Mouse (Mus musculus) left cerebral cortex, adult 2 months (tissue): Measurements from ENCODE around the gene Cers5. TPM values are rescaled to one million over a fixed set of nuclear protein-coding genes. Genes with fewer than 3 reads are reported as not detected.
"Not testable (repeated sequence)": the region's sequence is repeated elsewhere in the genome, so short reads cannot be mapped to it uniquely, and the experiment has no call there.

Source experiments
- DNase-seq, 2 experiments: peaks; one replicate each; pipeline ENCODE4 v3.0.0; 2021 to 2022; ENCODE audit warnings: low spot score in 2 of 2, mixed read lengths in 1 of 2; ENCODE audit errors: extremely low spot score in 1 of 2
- H3K27ac ChIP-seq: fragments of 200-600 bp; 2 replicates; pipeline ENCODE4 v1.8.1; 2022
- H3K4me3 ChIP-seq: fragments of 200-600 bp; 2 replicates; pipeline ENCODE4 v1.8.1; 2022
- CTCF ChIP-seq: fragments of 200-600 bp; IDR thresholded peaks from 2 replicates; pipeline ENCODE4 v1.8.1; 2022; ENCODE audit warnings: antibody characterized with exemption, mild to moderate bottlenecking, moderate library complexity
- intact Hi-C: fragments of 180-260 bp; cut with DNase I; formaldehyde crosslinking; loops from one replicate; pipeline ENCODE4 v1.15.1; 2025
- long read RNA-seq, 2 experiments: library from polyadenylated mRNA; stranded (forward); transcript quantifications; one replicate each; pipeline ENCODE4 v2.0.0; 2021; ENCODE audit warnings: borderline mapping rate in 2 of 2
- total RNA-seq, 2 experiments: library from RNA; stranded (reverse); gene quantifications; 2 replicates each; pipeline ENCODE4 v1.2.3; 2021

Gene Cers5
- 10 to 100 TPM; 32.3 to 34.7 TPM for total RNA-seq
- long read RNA-seq, experiment 1, transcript Cers5-202 (11 exons, 2,775 nt), result major isoform, 21 of 45 reads
- long read RNA-seq, experiment 1, partial matches to known transcripts, result 1 of 45 reads
- long read RNA-seq, experiment 1, other reads (novel, unspliced or antisense), result 23 of 45 reads
- long read RNA-seq, experiment 2, transcript Cers5-202 (11 exons, 2,775 nt), result major isoform, 20 of 37 reads
- long read RNA-seq, experiment 2, partial matches to known transcripts, result 2 of 37 reads
- long read RNA-seq, experiment 2, other reads (novel, unspliced or antisense), result 13 of 37 reads

- intact Hi-C loops, result loop anchor here (1.0 to 10.0 kb wide), 3 partner anchors 47 to 358 kb away; partner anchors contain the start of gene Cox14
- H3K4me3 ChIP-seq, result peak within 1 kb of the TSS; percentile 72
- H3K27ac ChIP-seq, result peak within 1 kb of the TSS; percentile 93
- not testable (repeated sequence) for DNase-seq
These were observed at the start of gene Cers5 for GRCm38 (mm10) chr15:99772881-99772924. Gene Cers5 (minus strand): TSS chr15:99772885.

DNA sequence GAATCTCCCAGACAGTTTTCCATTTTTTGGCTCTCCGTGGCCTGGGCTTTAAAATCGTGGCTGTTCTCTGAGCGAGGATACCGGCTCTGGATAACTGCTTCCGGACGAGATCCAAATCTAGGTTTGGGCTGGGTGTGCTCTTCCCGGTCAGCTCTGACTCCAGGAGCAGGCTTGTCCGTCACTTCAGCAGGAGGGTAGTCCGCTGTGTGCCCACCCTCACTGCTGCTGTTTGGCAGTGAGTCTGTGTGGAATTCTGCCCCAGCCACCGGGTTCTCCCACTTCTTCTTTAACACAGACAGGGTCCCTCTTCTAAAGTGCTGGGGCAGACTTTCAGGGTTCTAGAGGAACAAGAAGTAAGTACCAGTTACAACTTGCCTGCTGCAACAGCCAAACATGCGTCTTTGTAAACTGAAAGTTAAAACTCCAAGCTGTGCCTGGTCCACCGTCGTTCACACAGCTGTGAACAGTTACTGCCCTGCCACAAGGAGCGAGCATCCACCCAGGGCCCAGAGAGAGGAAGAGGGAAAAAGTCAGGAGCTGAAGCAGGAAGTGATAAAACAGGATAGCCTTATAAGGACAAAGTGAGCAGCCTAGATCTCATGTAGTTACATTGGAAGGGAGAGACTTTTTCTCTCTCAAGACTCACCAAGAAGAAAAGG lies 47.1 kb upstream of the Cers5 start:
- Histone ChIP-seq H3K4me3 (peak overlapping the region; percentile 36), H3K27ac (peak overlapping the region; percentile 72)
- TF ChIP-seq CTCF, result no peak
- intact Hi-C loops, result no loop called here
- no peak for DNase-seq

- intact Hi-C loops, result no loop called here
- no peak for DNase-seq
- Histone ChIP-seq H3K27ac (peak overlapping the region; percentile 72), H3K4me3 (peak overlapping the region; percentile 36)
- TF ChIP-seq CTCF, result no peak
These were observed 46.4 kb upstream of the Cers5 start for GRCm38 (mm10) chr15:99819109-99819440.

DNA sequence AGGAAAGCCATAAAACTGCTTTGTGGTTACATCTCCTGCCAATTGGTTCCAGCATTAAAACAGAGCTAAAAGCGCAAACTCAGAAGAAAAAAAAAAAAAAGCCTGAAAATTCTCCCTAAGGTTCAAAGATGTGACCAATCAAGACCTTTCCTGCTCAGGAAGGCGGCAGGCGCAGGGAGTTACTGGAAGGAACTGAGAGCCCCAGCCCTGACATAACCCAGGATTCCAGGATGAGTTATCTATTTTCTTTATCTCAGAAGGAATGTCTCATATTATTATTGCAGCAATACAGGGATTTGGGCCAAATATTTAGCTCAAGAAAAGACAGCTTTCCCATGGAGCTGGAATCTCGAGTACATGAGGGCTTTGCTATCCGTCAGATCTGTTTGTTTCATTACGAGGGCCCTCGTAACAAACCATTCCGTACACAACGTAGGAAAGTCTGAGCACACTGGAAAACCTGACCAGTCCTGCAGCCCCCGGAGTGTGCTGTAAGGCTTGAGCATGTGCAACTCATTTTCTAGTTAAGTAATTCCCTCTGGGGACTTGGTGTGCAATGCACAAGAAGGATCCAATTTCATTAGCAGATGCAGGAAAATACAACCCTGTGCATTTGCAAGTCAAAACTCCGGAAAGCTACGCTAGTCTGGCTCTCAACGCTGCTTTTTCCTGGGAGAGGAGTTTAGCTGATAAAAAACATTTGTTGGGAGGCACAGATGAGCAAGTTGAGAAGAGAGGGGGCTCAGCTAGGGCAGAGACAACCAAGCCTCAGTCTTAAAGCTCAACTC lies 45.8 kb upstream of the Cers5 start:
- intact Hi-C loops, result no loop called here
- no peak for DNase-seq
- Histone ChIP-seq H3K27ac (peak overlapping the region; percentile 72), H3K4me3 (peak overlapping the region; percentile 36)
- no peak for TF ChIP-seq CTCF

DNA sequence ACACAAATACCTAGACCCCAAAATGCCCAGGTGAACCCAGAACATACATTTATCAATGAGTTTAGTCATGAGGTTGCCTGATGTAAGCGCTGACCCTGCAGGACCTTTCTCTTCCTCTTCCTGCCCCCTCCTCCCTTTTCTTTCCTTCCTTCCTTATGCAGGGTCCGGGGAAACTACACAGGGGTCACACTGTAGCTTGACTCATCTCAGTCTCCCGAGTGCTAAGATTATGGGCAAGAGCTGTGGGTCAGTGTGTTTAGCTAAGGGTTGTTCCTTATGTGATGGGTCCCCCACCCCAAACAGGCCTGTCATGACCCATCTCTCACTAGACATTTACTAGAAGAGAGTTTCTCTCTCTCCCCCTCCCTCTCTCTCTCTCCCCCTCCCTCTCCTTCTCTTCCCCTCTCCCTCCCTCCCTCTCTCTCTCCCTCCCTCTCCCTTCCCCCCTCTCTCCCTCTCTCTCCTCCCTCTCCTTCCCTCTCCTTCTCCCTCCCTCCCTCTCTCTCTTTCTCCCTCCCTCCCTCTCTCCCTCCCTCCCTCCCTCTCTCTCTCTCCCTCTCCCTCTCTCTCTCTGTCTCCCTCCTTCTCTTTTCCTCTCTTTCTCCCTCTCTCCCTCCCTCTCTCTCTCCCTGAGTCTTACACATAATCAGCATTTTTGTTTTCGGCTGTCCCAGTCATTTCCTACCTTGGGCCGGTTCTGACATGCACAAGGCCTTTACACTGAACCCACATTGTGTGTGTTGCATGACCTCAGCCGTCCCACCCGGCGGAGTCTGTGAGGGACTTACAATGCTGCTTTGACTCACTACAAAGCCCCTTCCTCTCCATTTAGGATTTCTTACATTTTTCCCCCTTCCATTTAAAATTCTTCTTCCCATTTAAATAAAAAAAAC lies 44.9 kb upstream of the Cers5 start:
- peak overlapping the region; percentile 72; the same call in 1 of the 2 replicates for H3K27ac ChIP-seq
- no peak for TF ChIP-seq CTCF

GRCm38 (mm10) chr15:99815999-99816398 lies 43.3 kb upstream of the Cers5 start:
- no peak overlapping the region for H3K4me3 ChIP-seq
- TF ChIP-seq CTCF, result peak; percentile 29; the same call in 1 of the 2 replicates
- DNase-seq, result no peak
- intact Hi-C loops, result no loop called here
- H3K27ac ChIP-seq, result no peak overlapping the region

More for the DNA sequence above, 44.9 kb upstream of the Cers5 start:
- intact Hi-C loops, result no loop called here
- peak overlapping the region; percentile 36; the same call in 1 of the 2 replicates for H3K4me3 ChIP-seq
- DNase-seq, result no peak

- H3K27ac ChIP-seq, result no peak overlapping the region
- DNase-seq, result no peak
- TF ChIP-seq CTCF, result no peak
- peak overlapping the region; percentile 18; the same call in 1 of the 2 replicates for H3K4me3 ChIP-seq
- intact Hi-C loops, result no loop called here
These were observed 42.0 kb upstream of the Cers5 start for GRCm38 (mm10) chr15:99814554-99815260.

- H3K4me3 ChIP-seq, result no peak overlapping the region
- no peak for DNase-seq
- H3K27ac ChIP-seq, result no peak overlapping the region
- TF ChIP-seq CTCF, result no peak
- intact Hi-C loops, result no loop called here
These were observed 41.0 kb upstream of the Cers5 start for GRCm38 (mm10) chr15:99813639-99814038.

DNA sequence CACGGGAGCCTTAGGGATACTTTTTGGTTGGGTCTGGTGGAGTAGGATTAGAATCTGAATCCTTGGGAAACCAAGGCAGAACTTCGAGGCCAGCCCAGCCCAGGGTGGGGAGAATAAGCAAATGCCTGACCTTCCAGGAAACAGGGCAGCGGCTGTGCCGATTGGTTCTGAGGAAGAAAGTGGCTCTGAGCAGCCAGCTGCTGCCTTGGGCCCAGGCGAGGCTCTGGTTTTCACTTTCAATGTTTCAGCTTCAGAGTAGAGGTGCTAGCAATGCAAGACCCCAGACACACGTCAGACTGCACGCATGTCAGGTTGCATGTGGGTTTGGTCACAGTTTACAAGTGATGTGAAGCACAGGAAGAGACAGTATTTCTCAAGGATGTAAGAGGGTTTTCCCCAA lies 39.4 kb upstream of the Cers5 start:
- no peak overlapping the region for H3K27ac ChIP-seq
- DNase-seq, result no peak
- intact Hi-C loops, result no loop called here
- TF ChIP-seq CTCF, result no peak
- H3K4me3 ChIP-seq, result no peak overlapping the region

DNA sequence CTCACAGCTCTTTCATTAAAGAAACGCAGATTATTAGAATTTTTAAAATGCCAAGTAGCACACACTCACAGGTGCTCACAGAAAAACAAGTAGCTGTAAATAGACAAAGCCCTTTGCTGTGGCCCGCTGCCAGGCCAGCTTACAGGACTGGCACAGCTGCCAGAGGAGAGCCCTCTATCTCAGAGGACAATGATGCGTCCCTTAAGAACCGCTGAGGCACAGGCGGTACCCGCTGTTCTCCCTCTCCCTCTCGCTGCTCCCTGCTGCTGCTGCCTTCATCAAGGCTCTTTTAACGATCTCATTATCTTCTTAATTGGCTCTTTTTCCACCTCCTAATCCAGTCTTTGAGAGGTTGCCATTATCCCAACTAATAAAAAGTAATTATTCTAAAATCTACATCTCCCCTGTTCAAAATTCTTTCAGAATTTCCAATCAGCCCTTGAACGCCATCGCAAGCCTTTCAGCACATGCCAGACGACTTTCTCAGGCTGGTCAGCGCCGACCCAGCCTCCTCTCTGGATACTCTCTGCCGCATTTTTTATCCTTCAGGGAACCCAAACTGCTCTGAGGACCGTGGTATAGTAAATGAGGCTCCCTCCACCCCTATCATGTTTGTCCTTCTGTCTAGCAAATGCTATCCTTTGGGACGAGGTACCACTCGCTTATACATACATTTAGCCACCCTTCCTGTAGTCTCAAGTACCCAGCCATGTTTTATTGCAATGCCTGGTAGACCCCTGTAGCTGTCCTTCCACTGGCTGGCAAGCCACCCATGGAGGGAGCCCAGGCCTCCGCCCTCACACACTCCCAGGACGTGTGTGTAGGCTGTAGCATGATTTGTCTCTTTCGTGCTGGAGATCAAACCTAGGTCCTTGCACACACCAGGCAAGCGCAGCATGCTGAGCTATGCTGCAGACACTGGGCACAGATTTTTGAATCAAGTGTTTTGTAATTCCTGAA lies 35.4 kb upstream of the Cers5 start:
- Histone ChIP-seq H3K27ac (peak overlapping the region; percentile 38; the same call in 1 of the 2 replicates), H3K4me3 (no peak overlapping the region)
- DNase-seq, result no peak
- intact Hi-C loops, result no loop called here
- no peak for TF ChIP-seq CTCF
